Mouse (Mus musculus) erythroid progenitor cell, adult 5-6 weeks (primary cell): Measurements from ENCODE around the gene Oas2. TPM values are rescaled to one million over a fixed set of nuclear protein-coding genes. Genes with fewer than 3 reads are reported as not detected.

Experiments
- total RNA-seq, 2 experiments: library from RNA; stranded (forward) in 1 of 2; stranded (reverse) in 1 of 2; fragments of 150-400 nt in 1 of 2; fragments of 186-747, 209-891 nt in 1 of 2; gene quantifications; 2 replicates each; pipeline versions ENCODE4 v1.2.3 to v1.2.4; 2015 to 2017; ENCODE audit warnings: low replicate concordance in 2 of 2

The Oas2 gene
- total RNA-seq, 2 experiments from 2014 or later = 3.5 to 5.0 TPM

Other genes starting within 250 kb of the Oas2 start
- gene Plbd2, start 246.2 kb downstream of the Oas2 start, total RNA-seq (2015; ENCODE audit: low replicate concordance) = 1.1 and 2.1 TPM in 2 replicates
- gene Plbd2, start 246.2 kb downstream of the Oas2 start, total RNA-seq (2017; ENCODE audit: low replicate concordance) = 2.0 and 3.9 TPM in 2 replicates
- 3.4 and 5.0 TPM in 2 replicates for gene Slc8b1, start 238.7 kb downstream of the Oas2 start, total RNA-seq (2015; ENCODE audit: low replicate concordance)
- gene Slc8b1, start 238.7 kb downstream of the Oas2 start, total RNA-seq (2017; ENCODE audit: low replicate concordance) = 3.0 and 6.7 TPM in 2 replicates
- 107 and 136 TPM in 2 replicates for gene Tpcn1, start 161.2 kb downstream of the Oas2 start, total RNA-seq (2015; ENCODE audit: low replicate concordance)
- gene Tpcn1, start 161.2 kb downstream of the Oas2 start, total RNA-seq (2017; ENCODE audit: low replicate concordance) = 57.0 and 72.9 TPM in 2 replicates
- gene Iqcd, start 160.8 kb downstream of the Oas2 start, total RNA-seq (2015; ENCODE audit: low replicate concordance) = 2.5 TPM in 1 of 2 replicates, not detected in the other
- gene Iqcd, start 160.8 kb downstream of the Oas2 start, total RNA-seq (2017; ENCODE audit: low replicate concordance) = 3.1 and 3.3 TPM in 2 replicates
- 0.72 TPM in 1 of 2 replicates, not detected in the other for gene Rita1, start 137.3 kb downstream of the Oas2 start, total RNA-seq (2015; ENCODE audit: low replicate concordance)
- 3.9 TPM in 1 of 2 replicates, not detected in the other for gene Rita1, start 137.3 kb downstream of the Oas2 start, total RNA-seq (2017; ENCODE audit: low replicate concordance)
- gene Ddx54, start 137.1 kb downstream of the Oas2 start, total RNA-seq (2015; ENCODE audit: low replicate concordance) = 1.1 and 1.3 TPM in 2 replicates
- gene Ddx54, start 137.1 kb downstream of the Oas2 start, total RNA-seq (2017; ENCODE audit: low replicate concordance) = 6.4 and 8.1 TPM in 2 replicates
- not detected in 2 replicates for gene Cfap73, start 115.6 kb downstream of the Oas2 start, total RNA-seq (2015; ENCODE audit: low replicate concordance)
- gene Cfap73, start 115.6 kb downstream of the Oas2 start, total RNA-seq (2017; ENCODE audit: low replicate concordance) = not detected in 2 replicates
- gene Rasal1, start 101.0 kb downstream of the Oas2 start, total RNA-seq (2015; ENCODE audit: low replicate concordance) = 14.3 TPM in 1 of 2 replicates, not detected in the other
- gene Rasal1, start 101.0 kb downstream of the Oas2 start, total RNA-seq (2017; ENCODE audit: low replicate concordance) = not detected in 2 replicates
- 7.5 TPM in 1 of 2 replicates, not detected in the other for gene Dtx1, start 37.9 kb downstream of the Oas2 start, total RNA-seq (2015; ENCODE audit: low replicate concordance)
- 0.39 and 0.61 TPM in 2 replicates for gene Dtx1, start 37.9 kb downstream of the Oas2 start, total RNA-seq (2017; ENCODE audit: low replicate concordance)
- 62.9 and 68.5 TPM in 2 replicates for gene Oas3, start 27.8 kb upstream of the Oas2 start, total RNA-seq (2015; ENCODE audit: low replicate concordance)
- 45.4 and 47.3 TPM in 2 replicates for gene Oas3, start 27.8 kb upstream of the Oas2 start, total RNA-seq (2017; ENCODE audit: low replicate concordance)
- not detected in 2 replicates for gene Oas1e, start 45.7 kb upstream of the Oas2 start, total RNA-seq (2015; ENCODE audit: low replicate concordance)
- 3.0 TPM in 1 of 2 replicates, not detected in the other for gene Oas1e, start 45.7 kb upstream of the Oas2 start, total RNA-seq (2017; ENCODE audit: low replicate concordance)
- 2.2 and 9.6 TPM in 2 replicates for gene Oas1c, start 62.7 kb upstream of the Oas2 start, total RNA-seq (2015; ENCODE audit: low replicate concordance)
- gene Oas1c, start 62.7 kb upstream of the Oas2 start, total RNA-seq (2017; ENCODE audit: low replicate concordance) = 6.7 and 11.6 TPM in 2 replicates
- not detected in 2 replicates for gene Oas1f, start 97.5 kb upstream of the Oas2 start, total RNA-seq (2015; ENCODE audit: low replicate concordance)
- not detected in 2 replicates for gene Oas1f, start 97.5 kb upstream of the Oas2 start, total RNA-seq (2017; ENCODE audit: low replicate concordance)
- gene Oas1h, start 111.6 kb upstream of the Oas2 start, total RNA-seq (2015; ENCODE audit: low replicate concordance) = not detected in 2 replicates
- not detected in 2 replicates for gene Oas1h, start 111.6 kb upstream of the Oas2 start, total RNA-seq (2017; ENCODE audit: low replicate concordance)
- not detected in 2 replicates for gene Oas1g, start 137.8 kb upstream of the Oas2 start, total RNA-seq (2015; ENCODE audit: low replicate concordance)
- 0.90 TPM in 1 of 2 replicates, not detected in the other for gene Oas1g, start 137.8 kb upstream of the Oas2 start, total RNA-seq (2017; ENCODE audit: low replicate concordance)
- gene Oas1a, start 157.7 kb upstream of the Oas2 start, total RNA-seq (2015; ENCODE audit: low replicate concordance) = 2.5 and 16.3 TPM in 2 replicates
- gene Oas1a, start 157.7 kb upstream of the Oas2 start, total RNA-seq (2017; ENCODE audit: low replicate concordance) = 5.1 and 6.5 TPM in 2 replicates
- not detected in 2 replicates for gene Oas1d, start 164.7 kb upstream of the Oas2 start, total RNA-seq (2015; ENCODE audit: low replicate concordance)
- not detected in 2 replicates for gene Oas1d, start 164.7 kb upstream of the Oas2 start, total RNA-seq (2017; ENCODE audit: low replicate concordance)